Mouse (Mus musculus) megakaryocyte, embryonic 14.5 days (primary cell): Measurements from ENCODE around the gene Gfpt2.

ENCODE experiments used
- FLI1 ChIP-seq: IDR thresholded peaks from 2 replicates; pipeline ENCODE4 v1.6.1; 2012; ENCODE audit warnings: low read length, inconsistent platforms, mixed read lengths
- GATA1 ChIP-seq: IDR thresholded peaks from 3 replicates; pipeline ENCODE4 v1.6.1; 2012; ENCODE audit warnings: mixed read lengths, low read length, inconsistent platforms, borderline replicate concordance

DNA sequence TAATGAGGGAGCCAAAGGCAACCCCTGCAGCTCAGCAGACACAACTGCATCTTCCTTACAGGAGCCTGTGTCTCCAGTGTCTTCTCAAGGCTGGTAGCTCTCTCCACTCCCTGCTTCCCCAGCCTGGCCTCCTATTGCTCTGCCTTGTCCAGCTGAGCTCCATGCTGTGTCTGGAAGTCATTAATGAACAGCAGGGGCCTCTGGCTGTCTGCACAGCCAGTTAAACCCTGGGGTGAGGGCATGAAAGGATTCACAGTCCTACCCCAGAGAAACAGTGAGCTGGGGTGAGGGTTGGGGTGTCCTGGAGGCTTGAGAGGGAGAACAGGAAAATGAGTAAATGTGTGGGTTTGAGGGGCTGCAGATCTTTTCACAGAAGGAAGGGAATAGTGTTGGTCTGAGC lies 30.4 kb upstream of the Gfpt2 start:
- TF ChIP-seq GATA1 (no peak), FLI1 (no peak)
